Mouse (Mus musculus): ENCODE measurements around the gene Cyfip2.

- TF ChIP-seq CTCF (IDR thresholded peaks at IDR 0.05; ENCODE audit: low read depth) (no peak), EP300 (IDR thresholded peaks at IDR 0.05; ENCODE audit: low read depth) (no peak)
Measured at GRCm38 (mm10) chr11:46294390-46294789, 18.3 kb downstream of the Cyfip2 start.
